Mouse (Mus musculus) CD4-positive, CD25-positive, alpha-beta regulatory T cell, adult 4 months (primary cell): Measurements from ENCODE around the gene Rab40c. TPM values are rescaled to one million over a fixed set of nuclear protein-coding genes. Genes with fewer than 3 reads are reported as not detected.
"Not testable (repeated sequence)": the region's sequence is repeated elsewhere in the genome, so short reads cannot be mapped to it uniquely, and the experiment has no call there.

Experiments
- ATAC-seq: one replicate; pipeline ENCODE4 v1.8.0; 2017
- polyA plus RNA-seq, 2 experiments: library from polyadenylated mRNA; unstranded; fragments of 100-300 nt; shearing (Covaris generic); gene quantifications; one replicate each; pipeline ENCODE4 v1.2.1; 2017

The Rab40c gene
- polyA plus RNA-seq, 2 experiments from 2014 or later: 6.6 to 7.3 TPM

- no peak for ATAC-seq
Observed at GRCm38 (mm10) chr17:25874148-25874720, 45.3 kb downstream of the Rab40c start.

GRCm38 (mm10) chr17:25873405-25874147, 46.0 kb downstream of the Rab40c start:
- ATAC-seq: no peak

GRCm38 (mm10) chr17:25872676-25873075, 46.9 kb downstream of the Rab40c start:
- ATAC-seq: no peak

GRCm38 (mm10) chr17:25871566-25871965, 48.0 kb downstream of the Rab40c start:
- ATAC-seq: not testable (repeated sequence)

GRCm38 (mm10) chr17:25869954-25870353, 49.6 kb downstream of the Rab40c start:
- no peak for ATAC-seq

GRCm38 (mm10) chr17:25869498-25869897, 50.0 kb downstream of the Rab40c start:
- no peak for ATAC-seq

GRCm38 (mm10) chr17:25868601-25869191, 50.8 kb downstream of the Rab40c start, which contains the start of gene Mcrip2:
Mcrip2 (minus strand) TSS chr17:25868764.
- ATAC-seq: peak; percentile 80

GRCm38 (mm10) chr17:25867836-25868600, 51.5 kb downstream of the Rab40c start:
- ATAC-seq: peak; percentile 22

GRCm38 (mm10) chr17:25867509-25867835, 52.1 kb downstream of the Rab40c start:
- peak; percentile 38 for ATAC-seq

GRCm38 (mm10) chr17:25866172-25866571, 53.4 kb downstream of the Rab40c start:
- no peak for ATAC-seq

- no peak for ATAC-seq
Observed at GRCm38 (mm10) chr17:25865288-25865687, 54.2 kb downstream of the Rab40c start.

GRCm38 (mm10) chr17:25864311-25864710, 55.2 kb downstream of the Rab40c start:
- no peak for ATAC-seq

- ATAC-seq: no peak
Observed at GRCm38 (mm10) chr17:25863681-25864080, 55.8 kb downstream of the Rab40c start.

GRCm38 (mm10) chr17:25861704-25862612, 57.6 kb downstream of the Rab40c start:
- ATAC-seq: peak; percentile 9

- ATAC-seq: peak; percentile 99
Observed at GRCm38 (mm10) chr17:25860832-25861703, 58.5 kb downstream of the Rab40c start, which contains the start of gene Wdr90. Wdr90 (minus strand) TSS chr17:25861501.

- ATAC-seq: no peak
Observed at GRCm38 (mm10) chr17:25860229-25860628, 59.3 kb downstream of the Rab40c start.

- peak; percentile 99 for ATAC-seq
Observed at GRCm38 (mm10) chr17:25844396-25844901, 75.1 kb downstream of the Rab40c start, which contains the start of gene Rhot2. Rhot2 (minus strand) TSS chr17:25844851.

- ATAC-seq: no peak
Observed at GRCm38 (mm10) chr17:25843636-25844395, 75.7 kb downstream of the Rab40c start.

- ATAC-seq: no peak
Observed at GRCm38 (mm10) chr17:25843122-25843521, 76.4 kb downstream of the Rab40c start.

- no peak for ATAC-seq
Observed at GRCm38 (mm10) chr17:25842509-25842908, 77.0 kb downstream of the Rab40c start.
